Mouse (Mus musculus): ENCODE results near the gene Mttp. TPM values are rescaled to one million over a fixed set of nuclear protein-coding genes. Genes with fewer than 3 reads are reported as not detected.

The Mttp gene
- polyA plus RNA-seq, 2 experiments = 16.0 to 30.7 TPM

- 63% methylated on average over 4 of the region's 4 CpGs for WGBS (ENCODE audit: insufficient replicate concordance)
- Histone ChIP-seq H3K9ac (replicated peaks) (no peak overlapping the region), H3K9me3 (ENCODE audit: control insufficient read depth, low read length) (no peaks in the 10 kb centered on the region), H3K27me3 (ENCODE audit: control insufficient read depth, insufficient read depth, low read length) (no peaks in the 10 kb centered on the region), H3K4me2 (ENCODE audit: low read depth) (no peak overlapping the region), H3K27ac (no peak overlapping the region), H3K4me3 (ENCODE audit: insufficient read depth in 1 of 2, low read depth in 2 of 2, low read length in 2 of 2) (no peak overlapping the region), H3K4me1 (replicated peaks; ENCODE audit: control insufficient read depth in 2 of 2, insufficient read depth in 2 of 2, low read length in 1 of 2) (no peaks in the 10 kb centered on the region), H3K36me3 (replicated peaks; ENCODE audit: control insufficient read depth, insufficient read depth, low read depth) (no peaks in the 10 kb centered on the region)
- DNase-seq (ENCODE audit: low read depth in 3 of 3, low spot score in 3 of 3) = no peak
- ATAC-seq (ENCODE audit: insufficient read depth) = no peak
- TF ChIP-seq EP300 (IDR thresholded peaks at IDR 0.05; ENCODE audit: low read depth) = no peak
- no peak for TF ChIP-seq CTCF (IDR thresholded peaks at IDR 0.05; ENCODE audit: low read depth)
Observed at GRCm38 (mm10) chr3:138185290-138185689, 40.5 kb upstream of the Mttp start.

DNA sequence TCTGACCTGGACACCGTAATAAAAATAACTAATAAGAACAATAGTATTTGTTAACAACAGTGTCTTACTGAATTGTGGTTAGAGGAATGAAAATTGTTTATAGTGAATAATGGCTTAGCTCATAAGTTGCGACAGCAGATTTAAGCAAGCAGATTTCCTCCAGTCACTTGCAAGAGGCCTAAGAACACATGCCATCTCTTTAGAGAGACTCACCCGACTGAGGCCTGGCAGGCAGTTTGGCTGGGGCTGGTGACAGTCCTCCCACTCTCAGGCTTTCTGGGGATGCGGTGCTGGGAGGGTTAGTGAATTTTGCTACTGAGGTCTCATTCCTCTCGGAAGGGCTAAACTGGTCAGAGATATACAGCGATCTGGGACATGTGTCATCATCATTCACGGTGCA lies 38.6 kb upstream of the Mttp start:
- Histone ChIP-seq H3K9me3 (ENCODE audit: control insufficient read depth, low read length) (no peaks in the 10 kb centered on the region), H3K9ac (replicated peaks) (no peak overlapping the region), H3K4me3 (ENCODE audit: insufficient read depth in 1 of 2, low read depth in 2 of 2, low read length in 2 of 2) (no peak overlapping the region), H3K27me3 (ENCODE audit: control insufficient read depth, insufficient read depth, low read length) (no peaks in the 10 kb centered on the region), H3K4me1 (replicated peaks; ENCODE audit: control insufficient read depth in 2 of 2, insufficient read depth in 2 of 2, low read length in 1 of 2) (no peaks in the 10 kb centered on the region), H3K36me3 (replicated peaks; ENCODE audit: control insufficient read depth, insufficient read depth, low read depth) (no peaks in the 10 kb centered on the region), H3K27ac (no peak overlapping the region), H3K4me2 (ENCODE audit: low read depth) (no peak overlapping the region)
- ATAC-seq (ENCODE audit: insufficient read depth) (no peak), DNase-seq (ENCODE audit: low read depth in 3 of 3, low spot score in 3 of 3) (no peak)
- WGBS (ENCODE audit: insufficient replicate concordance) = 75% methylated on average over 7 of the region's 7 CpGs
- no peak for TF ChIP-seq EP300 (IDR thresholded peaks at IDR 0.05; ENCODE audit: low read depth)
- no peak for TF ChIP-seq CTCF (IDR thresholded peaks at IDR 0.05; ENCODE audit: low read depth)

GRCm38 (mm10) chr3:138182019-138182418 lies 37.3 kb upstream of the Mttp start:
- Histone ChIP-seq H3K36me3 (replicated peaks; ENCODE audit: control insufficient read depth, insufficient read depth, low read depth) (no peaks in the 10 kb centered on the region), H3K27me3 (ENCODE audit: control insufficient read depth, insufficient read depth, low read length) (no peaks in the 10 kb centered on the region), H3K9me3 (ENCODE audit: control insufficient read depth, low read length) (no peaks in the 10 kb centered on the region), H3K9ac (replicated peaks) (no peak overlapping the region), H3K27ac (no peak overlapping the region), H3K4me2 (ENCODE audit: low read depth) (no peak overlapping the region), H3K4me1 (replicated peaks; ENCODE audit: control insufficient read depth in 2 of 2, insufficient read depth in 2 of 2, low read length in 1 of 2) (no peaks in the 10 kb centered on the region), H3K4me3 (ENCODE audit: insufficient read depth in 1 of 2, low read depth in 2 of 2, low read length in 2 of 2) (no peak overlapping the region)
- no peak for DNase-seq (ENCODE audit: low read depth in 3 of 3, low spot score in 3 of 3)
- TF ChIP-seq CTCF (IDR thresholded peaks at IDR 0.05; ENCODE audit: low read depth) (no peak), EP300 (IDR thresholded peaks at IDR 0.05; ENCODE audit: low read depth) (no peak)
- no peak for ATAC-seq (ENCODE audit: insufficient read depth)
- 49% methylated on average over 2 of the region's 2 CpGs for WGBS (ENCODE audit: insufficient replicate concordance)

DNA sequence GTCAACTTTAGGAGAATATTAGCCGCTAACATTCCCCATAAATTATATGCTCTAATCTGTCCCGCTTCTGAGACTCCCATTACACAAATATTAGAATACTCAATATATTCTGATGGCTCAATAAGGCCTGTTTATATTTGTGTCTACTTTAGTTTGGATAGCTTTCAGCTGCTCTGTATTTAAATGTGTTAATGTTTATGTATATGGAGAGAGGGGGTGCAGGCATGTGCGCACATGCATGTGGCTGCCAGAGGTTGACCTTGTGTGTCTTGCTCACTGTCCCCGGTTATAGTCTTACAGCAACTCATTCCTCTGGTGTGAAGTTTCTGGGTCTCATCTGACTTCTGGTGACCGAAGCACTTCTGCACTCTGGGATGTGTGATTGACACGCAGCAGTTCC lies 30.8 kb upstream of the Mttp start:
- H3K36me3 ChIP-seq (replicated peaks; ENCODE audit: control insufficient read depth, insufficient read depth, low read depth) = no peaks in the 10 kb centered on the region
- H3K9me3 ChIP-seq (ENCODE audit: control insufficient read depth, low read length) = no peaks in the 10 kb centered on the region
- DNase-seq (ENCODE audit: low read depth in 3 of 3, low spot score in 3 of 3) (no peak), ATAC-seq (ENCODE audit: insufficient read depth) (no peak)
- no peak for TF ChIP-seq CTCF (IDR thresholded peaks at IDR 0.05; ENCODE audit: low read depth)
- TF ChIP-seq EP300 (IDR thresholded peaks at IDR 0.05; ENCODE audit: low read depth) = no peak
- no peak overlapping the region for H3K27ac ChIP-seq
- no peak overlapping the region for H3K9ac ChIP-seq (replicated peaks)
- H3K27me3 ChIP-seq (ENCODE audit: control insufficient read depth, insufficient read depth, low read length) = no peaks in the 10 kb centered on the region
- H3K4me1 ChIP-seq (replicated peaks; ENCODE audit: control insufficient read depth in 2 of 2, insufficient read depth in 2 of 2, low read length in 1 of 2) = no peaks in the 10 kb centered on the region
- no peak overlapping the region for H3K4me3 ChIP-seq (ENCODE audit: insufficient read depth in 1 of 2, low read depth in 2 of 2, low read length in 2 of 2)
- WGBS (ENCODE audit: insufficient replicate concordance) = 73% methylated on average over 6 of the region's 6 CpGs
- H3K4me2 ChIP-seq (ENCODE audit: low read depth) = no peak overlapping the region

GRCm38 (mm10) chr3:138173291-138173690 lies 28.5 kb upstream of the Mttp start:
- Histone ChIP-seq H3K9me3 (ENCODE audit: control insufficient read depth, low read length) (no peaks in the 10 kb centered on the region), H3K27me3 (ENCODE audit: control insufficient read depth, insufficient read depth, low read length) (no peaks in the 10 kb centered on the region), H3K4me1 (replicated peaks; ENCODE audit: control insufficient read depth in 2 of 2, insufficient read depth in 2 of 2, low read length in 1 of 2) (no peaks in the 10 kb centered on the region), H3K4me2 (ENCODE audit: low read depth) (no peak overlapping the region), H3K4me3 (ENCODE audit: insufficient read depth in 1 of 2, low read depth in 2 of 2, low read length in 2 of 2) (no peak overlapping the region), H3K36me3 (replicated peaks; ENCODE audit: control insufficient read depth, insufficient read depth, low read depth) (no peaks in the 10 kb centered on the region), H3K27ac (no peak overlapping the region), H3K9ac (replicated peaks) (no peak overlapping the region)
- 67% methylated on average over 10 of the region's 10 CpGs for WGBS (ENCODE audit: insufficient replicate concordance)
- DNase-seq (ENCODE audit: low read depth in 3 of 3, low spot score in 3 of 3) (no peak), ATAC-seq (ENCODE audit: insufficient read depth) (no peak)
- TF ChIP-seq CTCF (IDR thresholded peaks at IDR 0.05; ENCODE audit: low read depth) (peak; percentile 25), EP300 (IDR thresholded peaks at IDR 0.05; ENCODE audit: low read depth) (no peak)
